Mouse (Mus musculus) liver, embryonic 11.5 days (tissue): ENCODE results near the gene Ccdc186. TPM values are rescaled to one million over a fixed set of nuclear protein-coding genes. Genes with fewer than 3 reads are reported as not detected.
"Not testable (repeated sequence)": the region's sequence is repeated elsewhere in the genome, so short reads cannot be mapped to it uniquely, and the experiment has no call there.

Source experiments
- ATAC-seq: fragments of 200-750 bp; cut with Nextera tagmentation; replicated peaks from 2 replicates; pipeline ENCODE4 v1.8.0; 2017; ENCODE audit warnings: moderate number of reproducible peaks, mild to moderate bottlenecking, moderate TSS enrichment, moderate library complexity; ENCODE audit not compliant: low FRiP score
- DNase-seq: peaks from one replicate; pipeline ENCODE4 v3.0.0-alpha.2; 2017; ENCODE audit warnings: low spot score
- H3K27ac ChIP-seq: fragments of 300-500 bp; sonication (generic); 2 replicates; pipeline ENCODE4 v1.5.1; 2014; ENCODE audit warnings: mild to moderate bottlenecking, low read depth, low read length, control low read depth
- H3K27me3 ChIP-seq: fragments of 300-500 bp; sonication (generic); replicated peaks from 2 replicates; pipeline ENCODE4 v1.6.1; 2014; ENCODE audit warnings: low read length, mixed read lengths; ENCODE audit not compliant: control insufficient read depth, insufficient read depth
- H3K36me3 ChIP-seq: fragments of 300-500 bp; sonication (generic); 2 replicates; pipeline ENCODE4 v1.6.1; 2014; ENCODE audit warnings: mild to moderate bottlenecking, low read length, moderate library complexity, mixed read lengths; ENCODE audit not compliant: control insufficient read depth, insufficient read depth
- H3K4me1 ChIP-seq: fragments of 300-500 bp; sonication (generic); replicated peaks from 2 replicates; pipeline ENCODE4 v1.6.1; 2014; ENCODE audit warnings: low read length, mixed read lengths; ENCODE audit not compliant: control insufficient read depth, insufficient read depth
- H3K4me2 ChIP-seq: fragments of 300-500 bp; sonication (generic); 2 replicates; pipeline ENCODE4 v1.6.1; 2014; ENCODE audit warnings: mild to moderate bottlenecking, control low read depth, moderate library complexity
- H3K4me3 ChIP-seq: fragments of 300-500 bp; sonication (generic); 2 replicates; pipeline ENCODE4 v1.5.1; 2014; ENCODE audit warnings: low read depth, low read length, control low read depth
- H3K9ac ChIP-seq: fragments of 300-500 bp; sonication (generic); 2 replicates; pipeline ENCODE4 v1.6.1; 2014; ENCODE audit warnings: low read depth, low read length, control low read depth
- H3K9me3 ChIP-seq: fragments of 300-500 bp; sonication (generic); 2 replicates; pipeline ENCODE4 v1.6.1; 2016; ENCODE audit warnings: low read length, inconsistent platforms, mixed read lengths; ENCODE audit not compliant: control insufficient read depth
- WGBS: fragments of 180-500 bp; shearing (Covaris S2); extraction: QIAGEN DNeasy Blood & Tissue Kit; methylation state at CpG from one replicate; pipeline ENCODE4 v1.1.7; 2014; 5-methylcytosine and 5-hydroxymethylcytosine counted together
- polyA plus RNA-seq: library from polyadenylated mRNA; unstranded; fragments of >200 nt; fragmentation: Nextera tagmentation; extraction: Ambion mirVana; gene quantifications from 2 replicates; pipeline ENCODE4 v1.2.1, GENCODE M21; 2014

Ccdc186 gene
- polyA plus RNA-seq, 1 experiment from 2014 or later: 10.9 TPM

DNA sequence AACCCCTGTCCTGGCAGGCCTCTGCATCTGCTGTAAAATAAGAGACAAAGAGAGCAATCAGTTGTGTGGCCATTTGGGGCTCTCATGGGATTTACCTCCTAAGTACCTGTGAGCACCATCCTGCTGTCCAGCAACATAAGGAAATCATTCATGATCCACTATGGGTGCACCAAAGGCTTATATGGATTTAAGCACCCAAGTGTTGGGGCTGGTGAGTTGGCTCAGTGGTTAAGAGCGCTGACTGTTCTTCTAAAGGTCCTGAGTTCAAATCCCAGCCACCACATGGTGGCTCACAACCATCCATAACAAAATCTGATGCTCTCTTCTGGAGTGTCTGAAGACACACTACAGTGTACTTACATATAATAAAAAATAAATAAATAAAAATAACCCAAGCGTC is 67.5 kb downstream of the Ccdc186 start:
- not testable (repeated sequence) for H3K9me3 ChIP-seq, H3K36me3 ChIP-seq, H3K27ac ChIP-seq, H3K4me3 ChIP-seq, H3K9ac ChIP-seq, H3K27me3 ChIP-seq, DNase-seq, ATAC-seq, H3K4me2 ChIP-seq, H3K4me1 ChIP-seq
- 92% methylated on average over 2 of the region's 2 CpGs for WGBS

GRCm38 (mm10) chr19:56750709-56751108 is 71.3 kb downstream of the Ccdc186 start:
- H3K9ac ChIP-seq: no peak overlapping the region
- H3K36me3 ChIP-seq: no peaks in the 10 kb centered on the region
- H3K4me1 ChIP-seq: no peaks in the 10 kb centered on the region
- no peak overlapping the region for H3K4me2 ChIP-seq
- no peak for ATAC-seq
- H3K4me3 ChIP-seq: no peak overlapping the region
- WGBS: 48% methylated on average over 4 of the region's 4 CpGs
- H3K27me3 ChIP-seq: no peaks in the 10 kb centered on the region
- H3K27ac ChIP-seq: no peak overlapping the region
- H3K9me3 ChIP-seq: no peaks in the 10 kb centered on the region
- DNase-seq: no peak

DNA sequence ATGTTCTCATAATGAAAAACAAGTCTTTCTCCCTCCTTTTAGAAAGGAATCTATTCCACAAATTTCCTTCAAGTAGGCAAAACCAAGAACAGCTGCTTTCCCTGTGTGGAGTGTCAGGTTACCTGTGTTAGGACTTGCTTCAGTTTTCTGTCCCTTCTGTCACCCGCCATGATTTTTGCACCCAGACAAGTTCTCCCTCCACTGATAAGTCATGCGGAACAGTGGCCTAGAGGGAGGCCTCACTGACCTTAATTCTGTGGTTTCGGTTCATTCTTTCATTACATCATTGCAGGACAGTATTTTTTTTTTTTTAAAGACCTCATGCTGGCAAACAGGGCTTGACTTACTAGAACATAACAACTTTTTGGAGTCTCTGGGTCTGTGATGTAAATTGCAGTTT is 72.6 kb downstream of the Ccdc186 start:
- Histone ChIP-seq H3K36me3 (no peaks in the 10 kb centered on the region), H3K4me2 (no peak overlapping the region), H3K9me3 (no peaks in the 10 kb centered on the region), H3K9ac (no peak overlapping the region), H3K4me3 (no peak overlapping the region), H3K4me1 (no peaks in the 10 kb centered on the region), H3K27ac (no peak overlapping the region), H3K27me3 (no peaks in the 10 kb centered on the region)
- ATAC-seq (no peak), DNase-seq (no peak)
- 46% methylated on average over 3 of the region's 3 CpGs for WGBS

DNA sequence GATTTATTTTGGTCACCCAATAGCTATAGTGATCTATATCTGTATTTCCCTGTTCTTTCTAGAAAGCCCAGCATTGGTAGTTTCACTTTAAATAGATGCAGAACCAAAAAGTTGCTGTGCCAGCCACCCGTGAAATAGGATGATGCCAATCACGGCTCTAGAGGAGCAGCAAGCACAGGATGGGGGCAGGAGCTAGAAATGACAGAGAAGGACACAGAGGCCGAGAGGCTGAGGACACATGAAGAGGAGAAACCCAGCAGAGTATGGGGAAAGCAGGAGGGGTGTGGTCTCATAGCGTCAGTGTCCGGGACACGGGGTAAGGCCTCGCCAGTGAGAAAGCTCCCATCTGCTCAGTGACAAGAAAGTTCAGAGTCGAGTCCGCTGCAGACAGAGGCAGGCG is 74.1 kb downstream of the Ccdc186 start:
- no peak for ATAC-seq

DNA sequence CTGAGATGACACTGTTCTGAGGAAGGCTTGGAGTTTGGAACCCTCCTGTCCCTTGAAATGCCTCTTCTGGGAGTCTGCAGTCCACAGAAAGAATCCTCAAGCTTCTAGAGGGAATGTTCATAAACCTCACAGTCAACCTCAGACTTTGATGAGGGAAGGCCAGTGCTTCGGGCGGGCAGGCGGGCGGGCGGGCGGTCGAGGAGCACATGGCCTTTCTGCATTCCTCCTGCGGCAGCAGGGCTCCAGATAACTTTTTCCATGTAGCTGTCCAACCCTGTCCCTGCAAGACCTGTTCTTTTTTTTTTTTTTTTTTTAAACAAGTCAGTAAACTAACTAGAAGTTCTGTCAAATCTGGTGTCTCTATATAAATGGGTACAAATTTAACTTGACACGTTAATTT is 75.4 kb downstream of the Ccdc186 start:
- H3K27ac ChIP-seq: no peak overlapping the region
- DNase-seq (no peak), ATAC-seq (no peak)
- H3K4me1 ChIP-seq: no peaks in the 10 kb centered on the region
- no peaks in the 10 kb centered on the region for H3K9me3 ChIP-seq
- H3K27me3 ChIP-seq: no peaks in the 10 kb centered on the region
- H3K36me3 ChIP-seq: no peaks in the 10 kb centered on the region
- no peak overlapping the region for H3K9ac ChIP-seq
- no peak overlapping the region for H3K4me3 ChIP-seq
- 80% methylated on average over 9 of the region's 9 CpGs for WGBS
- no peak overlapping the region for H3K4me2 ChIP-seq

More for the DNA sequence above, 74.1 kb downstream of the Ccdc186 start:
- no peak for DNase-seq
- no peak overlapping the region for H3K9ac ChIP-seq
- no peak overlapping the region for H3K4me2 ChIP-seq
- 81% methylated on average over 10 of the region's 10 CpGs for WGBS
- no peaks in the 10 kb centered on the region for H3K36me3 ChIP-seq
- no peaks in the 10 kb centered on the region for H3K4me1 ChIP-seq
- no peaks in the 10 kb centered on the region for H3K27me3 ChIP-seq
- no peak overlapping the region for H3K27ac ChIP-seq
- no peaks in the 10 kb centered on the region for H3K9me3 ChIP-seq
- no peak overlapping the region for H3K4me3 ChIP-seq

- no peaks in the 10 kb centered on the region for H3K4me1 ChIP-seq
- H3K27me3 ChIP-seq: no peaks in the 10 kb centered on the region
- no peak for ATAC-seq
- no peak overlapping the region for H3K27ac ChIP-seq
- no peak overlapping the region for H3K4me2 ChIP-seq
- no peaks in the 10 kb centered on the region for H3K36me3 ChIP-seq
- no peak overlapping the region for H3K4me3 ChIP-seq
- WGBS: 77% methylated on average over 5 of the region's 6 CpGs
- DNase-seq: no peak
- no peak overlapping the region for H3K9ac ChIP-seq
- no peaks in the 10 kb centered on the region for H3K9me3 ChIP-seq
These were observed 76.5 kb downstream of the Ccdc186 start for GRCm38 (mm10) chr19:56745528-56745927.

- no peaks in the 10 kb centered on the region for H3K9me3 ChIP-seq
- 65% methylated on average over 7 of the region's 7 CpGs for WGBS
- H3K4me2 ChIP-seq: no peak overlapping the region
- no peaks in the 10 kb centered on the region for H3K36me3 ChIP-seq
- DNase-seq: no peak
- ATAC-seq: no peak
- no peak overlapping the region for H3K27ac ChIP-seq
- H3K9ac ChIP-seq: no peak overlapping the region
- no peak overlapping the region for H3K4me3 ChIP-seq
- H3K4me1 ChIP-seq: no peaks in the 10 kb centered on the region
- H3K27me3 ChIP-seq: no peaks in the 10 kb centered on the region
These were observed 76.9 kb downstream of the Ccdc186 start for GRCm38 (mm10) chr19:56745061-56745460.

Other genes with a start within 250 kb of the Ccdc186 start
- 0.34 and 0.35 TPM in 2 replicates for gene Adrb1, start 100.0 kb downstream of the Ccdc186 start, polyA plus RNA-seq
- 0.45 and 0.81 TPM in 2 replicates for gene Tdrd1, start 4.0 kb upstream of the Ccdc186 start, polyA plus RNA-seq
- gene Vwa2, start 52.1 kb upstream of the Ccdc186 start, polyA plus RNA-seq: 0.39 and 0.59 TPM in 2 replicates
- 1.2 and 1.5 TPM in 2 replicates for gene Afap1l2, start 186.0 kb upstream of the Ccdc186 start, polyA plus RNA-seq